Mouse (Mus musculus) left cerebral cortex, adult 8-10 months (tissue): ENCODE measurements around the gene Optn. TPM values are rescaled to one million over a fixed set of nuclear protein-coding genes. Genes with fewer than 3 reads are reported as not detected.

ENCODE experiments used
- DNase-seq, 2 experiments: peaks; one replicate each; pipeline ENCODE4 v3.0.0; 2022; ENCODE audit warnings: low spot score in 2 of 2
- total RNA-seq, 4 experiments: library from RNA; stranded (reverse); gene quantifications; 2 replicates each; pipeline ENCODE4 v1.2.4; 2022

Gene Optn
- total RNA-seq, 4 experiments from 2014 or later, result 19.8 to 23.1 (median 21.7) TPM

GRCm38 (mm10) chr2:5061133-5061708, 2.6 kb downstream of the Optn start:
- DNase-seq, result no peak

- no peak for DNase-seq
Measured at GRCm38 (mm10) chr2:5059997-5060396, 3.9 kb downstream of the Optn start.

GRCm38 (mm10) chr2:5058436-5058835, 5.4 kb downstream of the Optn start:
- DNase-seq, result no peak

- DNase-seq, result no peak
Measured at GRCm38 (mm10) chr2:5050562-5050961, 13.3 kb downstream of the Optn start.

- DNase-seq, result no peak
Measured at GRCm38 (mm10) chr2:5047016-5047415, 16.8 kb downstream of the Optn start.

GRCm38 (mm10) chr2:5045269-5045965, 18.4 kb downstream of the Optn start:
- DNase-seq, result no peak

- DNase-seq, result no peak
Measured at GRCm38 (mm10) chr2:5044321-5044720, 19.5 kb downstream of the Optn start.

GRCm38 (mm10) chr2:5043476-5043761, 20.4 kb downstream of the Optn start:
- DNase-seq, result no peak

- DNase-seq, result no peak
Measured at GRCm38 (mm10) chr2:5042616-5043475, 21.0 kb downstream of the Optn start.

GRCm38 (mm10) chr2:5041854-5042253, 22.0 kb downstream of the Optn start:
- no peak for DNase-seq

- no peak for DNase-seq
Measured at GRCm38 (mm10) chr2:5040281-5041161, 23.3 kb downstream of the Optn start.

GRCm38 (mm10) chr2:5039350-5040170, 24.3 kb downstream of the Optn start:
- no peak for DNase-seq

- no peak for DNase-seq
Measured at GRCm38 (mm10) chr2:5038320-5038719, 25.5 kb downstream of the Optn start.

- no peak for DNase-seq
Measured at GRCm38 (mm10) chr2:5037390-5037789, 26.5 kb downstream of the Optn start.

GRCm38 (mm10) chr2:5036411-5037076, 27.3 kb downstream of the Optn start:
- no peak for DNase-seq

GRCm38 (mm10) chr2:5035241-5035640, 28.6 kb downstream of the Optn start:
- no peak for DNase-seq

GRCm38 (mm10) chr2:5034801-5035200, 29.1 kb downstream of the Optn start:
- DNase-seq, result no peak

GRCm38 (mm10) chr2:5033546-5034420, 30.1 kb downstream of the Optn start:
- DNase-seq, result no peak

- no peak for DNase-seq
Measured at GRCm38 (mm10) chr2:5032665-5033064, 31.2 kb downstream of the Optn start.
